Mouse (Mus musculus) heart, adult 9 months (tissue): Measurements from ENCODE around the gene Ptges3l.
"Not testable (repeated sequence)": the region's sequence is repeated elsewhere in the genome, so short reads cannot be mapped to it uniquely, and the experiment has no call there.

Experiments used
- DNase-seq, 2 experiments: peaks; one replicate each; pipeline ENCODE4 v3.0.0; 2022; ENCODE audit warnings: low spot score in 2 of 2

Ptges3l gene

GRCm38 (mm10) chr11:101457631-101458030 lies 32.5 kb upstream of the Ptges3l start:
- DNase-seq = no peak

- DNase-seq = no peak
Observed at GRCm38 (mm10) chr11:101455627-101456026, 30.5 kb upstream of the Ptges3l start.

- no peak for DNase-seq
Observed at GRCm38 (mm10) chr11:101454702-101455101, 29.6 kb upstream of the Ptges3l start.

GRCm38 (mm10) chr11:101452093-101452774 lies 27.1 kb upstream of the Ptges3l start:
- DNase-seq = no peak

- no peak for DNase-seq
Observed at GRCm38 (mm10) chr11:101451536-101451935, 26.4 kb upstream of the Ptges3l start.

GRCm38 (mm10) chr11:101450394-101450793 lies 25.3 kb upstream of the Ptges3l start:
- DNase-seq = no peak

- DNase-seq = not testable (repeated sequence)
Observed at GRCm38 (mm10) chr11:101449596-101449995, 24.5 kb upstream of the Ptges3l start.

GRCm38 (mm10) chr11:101448899-101449298 lies 23.8 kb upstream of the Ptges3l start:
- DNase-seq = no peak

GRCm38 (mm10) chr11:101448274-101448746 lies 23.2 kb upstream of the Ptges3l start, which contains the start of gene Ifi35:
Ifi35 (plus strand) TSS chr11:101448407.
- peak; percentile 89 to 90 for DNase-seq

- no peak for DNase-seq
Observed at GRCm38 (mm10) chr11:101447786-101448185, 22.7 kb upstream of the Ptges3l start.

- DNase-seq = not testable (repeated sequence)
Observed at GRCm38 (mm10) chr11:101446860-101447259, 21.7 kb upstream of the Ptges3l start.

GRCm38 (mm10) chr11:101446319-101446718 lies 21.2 kb upstream of the Ptges3l start:
- no peak for DNase-seq

- DNase-seq = no peak
Observed at GRCm38 (mm10) chr11:101442760-101443159, 17.6 kb upstream of the Ptges3l start.

GRCm38 (mm10) chr11:101442127-101442693 lies 17.1 kb upstream of the Ptges3l start, which contains the start of gene Rpl27:
Rpl27 (plus strand) TSS chr11:101442298.
- DNase-seq = peak; percentile 98

GRCm38 (mm10) chr11:101441450-101442126 lies 16.5 kb upstream of the Ptges3l start:
- DNase-seq = not testable (repeated sequence)

GRCm38 (mm10) chr11:101438006-101438405 lies 12.9 kb upstream of the Ptges3l start:
- not testable (repeated sequence) for DNase-seq

- DNase-seq = no peak
Observed at GRCm38 (mm10) chr11:101436916-101437315, 11.8 kb upstream of the Ptges3l start.

GRCm38 (mm10) chr11:101435831-101436230 lies 10.7 kb upstream of the Ptges3l start:
- no peak for DNase-seq

GRCm38 (mm10) chr11:101433396-101433795 lies 8.3 kb upstream of the Ptges3l start:
- no peak for DNase-seq

GRCm38 (mm10) chr11:101431327-101431726 lies 6.2 kb upstream of the Ptges3l start:
- DNase-seq = no peak

- DNase-seq = no peak
Observed at GRCm38 (mm10) chr11:101426165-101426564, 1.0 kb upstream of the Ptges3l start.

- DNase-seq = peak in 1 of 2 experiments; percentile 15
Observed at GRCm38 (mm10) chr11:101424105-101424851, 855 bp downstream of the Ptges3l start, which contains the start of gene Gm27029. Gm27029 (minus strand) TSS chr11:101424796.
